Mouse (Mus musculus): ENCODE measurements around the gene Vmn1r197. TPM values are rescaled to one million over a fixed set of nuclear protein-coding genes. Genes with fewer than 3 reads are reported as not detected.
"Not testable (repeated sequence)": the region's sequence is repeated elsewhere in the genome, so short reads cannot be mapped to it uniquely, and the experiment has no call there.

Vmn1r197 gene
- polyA plus RNA-seq, 1 experiment: not detected

DNA sequence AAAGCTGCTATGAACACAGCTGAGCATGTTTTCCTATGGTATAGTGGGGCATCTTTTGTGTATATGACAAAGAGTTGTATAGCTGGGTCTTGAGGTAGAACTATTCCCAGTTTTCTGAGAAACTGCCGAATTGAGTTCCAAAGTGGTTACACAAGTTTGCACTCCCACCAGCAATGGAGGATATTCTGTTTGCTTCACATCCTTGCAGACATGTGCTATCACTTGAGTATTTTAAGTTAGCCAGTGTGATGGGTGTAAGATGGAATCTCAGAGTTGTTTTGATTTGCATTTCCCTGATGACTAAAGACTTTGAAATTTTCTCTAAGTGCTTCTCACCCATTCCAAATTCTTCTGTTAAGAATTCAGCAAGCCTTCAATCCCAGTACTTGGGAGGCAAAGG, 11.2 kb downstream of the Vmn1r197 start:
- TF ChIP-seq POLR2A (IDR thresholded peaks at IDR 0.05; ENCODE audit: low read depth, low read length) (no peak), CTCF (IDR thresholded peaks at IDR 0.05; ENCODE audit: extremely low read depth, insufficient read depth, insufficient read length, insufficient replicate concordance) (no peak)
- Histone ChIP-seq H3K36me3 (ENCODE audit: control insufficient read depth, insufficient read depth, low read length) (no peaks in the 10 kb centered on the region), H3K27me3 (ENCODE audit: control insufficient read depth, insufficient read depth, low read length) (no peaks in the 10 kb centered on the region), H3K27ac (ENCODE audit: insufficient read depth, low read length) (no peak overlapping the region), H3K4me3 (ENCODE audit: extremely low read depth, insufficient read depth, insufficient read length) (no peak overlapping the region), H3K4me1 (ENCODE audit: control insufficient read depth, insufficient read depth, insufficient read length) (no peaks in the 10 kb centered on the region)
- 85% methylated on average over 1 of the region's 1 CpGs for WGBS
- DNase-seq (ENCODE audit: low read depth in 1 of 2, low spot score in 2 of 2): no peak

DNA sequence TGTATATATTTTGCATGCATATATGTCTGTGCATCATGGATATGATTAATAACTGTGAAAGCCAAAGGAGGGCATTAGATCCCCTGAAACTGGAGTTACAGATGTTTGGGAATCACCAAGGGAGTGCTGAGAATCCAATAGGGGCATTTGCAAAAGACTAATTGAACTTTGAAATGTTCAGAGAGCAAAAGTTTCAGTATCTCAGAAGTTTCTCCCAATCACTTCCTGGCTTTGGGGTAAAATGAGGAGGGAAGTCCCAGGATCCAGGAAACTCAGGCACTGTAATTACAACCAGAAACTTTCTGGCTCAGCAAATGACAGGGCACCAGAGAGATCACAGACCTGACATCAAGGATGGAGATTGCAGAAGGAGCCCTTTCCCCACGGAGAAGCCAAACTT, 25.7 kb downstream of the Vmn1r197 start, which contains the start of gene Vmn1r198:
Gene Vmn1r198 (plus strand): TSS at position 301 of the 400 bp plus-strand sequence.
- 13% methylated on average over 1 of the region's 1 CpGs for WGBS
- H3K4me3 ChIP-seq (ENCODE audit: extremely low read depth, insufficient read depth, insufficient read length): no peak within 1 kb of the TSS
- no peak for DNase-seq (ENCODE audit: low read depth in 1 of 2, low spot score in 2 of 2)
- H3K4me1 ChIP-seq (ENCODE audit: control insufficient read depth, insufficient read depth, insufficient read length): no peaks in the 10 kb centered on the region
- TF ChIP-seq POLR2A (IDR thresholded peaks at IDR 0.05; ENCODE audit: low read depth, low read length) (no peak), CTCF (IDR thresholded peaks at IDR 0.05; ENCODE audit: extremely low read depth, insufficient read depth, insufficient read length, insufficient replicate concordance) (no peak)
- H3K27ac ChIP-seq (ENCODE audit: insufficient read depth, low read length): no peak within 1 kb of the TSS
- no peaks in the 10 kb centered on the region for H3K36me3 ChIP-seq (ENCODE audit: control insufficient read depth, insufficient read depth, low read length)
- no peaks in the 10 kb centered on the region for H3K27me3 ChIP-seq (ENCODE audit: control insufficient read depth, insufficient read depth, low read length)

DNA sequence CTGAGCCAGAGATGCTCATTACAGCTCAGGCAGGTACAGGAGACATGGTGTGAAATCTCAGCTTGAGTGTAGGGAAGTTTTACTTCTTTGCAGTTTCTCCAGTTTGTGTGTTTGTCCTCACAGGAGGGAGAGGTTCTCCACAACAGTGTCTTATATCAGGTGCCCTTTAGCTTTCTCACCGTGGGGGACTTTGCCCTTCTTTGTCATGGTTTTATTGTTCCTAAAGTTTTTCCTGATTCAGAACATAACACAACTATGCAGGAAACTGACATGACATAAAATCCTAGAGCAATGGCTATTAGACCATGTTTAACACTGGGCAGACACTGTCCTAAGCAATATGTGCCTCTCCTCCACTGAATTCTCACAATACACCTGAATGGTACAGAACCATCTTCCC, 26.4 kb downstream of the Vmn1r197 start:
- H3K4me1 ChIP-seq (ENCODE audit: control insufficient read depth, insufficient read depth, insufficient read length): no peaks in the 10 kb centered on the region
- H3K27ac ChIP-seq (ENCODE audit: insufficient read depth, low read length): no peak overlapping the region
- H3K4me3 ChIP-seq (ENCODE audit: extremely low read depth, insufficient read depth, insufficient read length): no peak overlapping the region
- no peaks in the 10 kb centered on the region for H3K36me3 ChIP-seq (ENCODE audit: control insufficient read depth, insufficient read depth, low read length)
- 76% methylated on average over 1 of the region's 1 CpGs for WGBS
- TF ChIP-seq CTCF (IDR thresholded peaks at IDR 0.05; ENCODE audit: extremely low read depth, insufficient read depth, insufficient read length, insufficient replicate concordance) (no peak), POLR2A (IDR thresholded peaks at IDR 0.05; ENCODE audit: low read depth, low read length) (no peak)
- H3K27me3 ChIP-seq (ENCODE audit: control insufficient read depth, insufficient read depth, low read length): no peaks in the 10 kb centered on the region
- no peak for DNase-seq (ENCODE audit: low read depth in 1 of 2, low spot score in 2 of 2)

DNA sequence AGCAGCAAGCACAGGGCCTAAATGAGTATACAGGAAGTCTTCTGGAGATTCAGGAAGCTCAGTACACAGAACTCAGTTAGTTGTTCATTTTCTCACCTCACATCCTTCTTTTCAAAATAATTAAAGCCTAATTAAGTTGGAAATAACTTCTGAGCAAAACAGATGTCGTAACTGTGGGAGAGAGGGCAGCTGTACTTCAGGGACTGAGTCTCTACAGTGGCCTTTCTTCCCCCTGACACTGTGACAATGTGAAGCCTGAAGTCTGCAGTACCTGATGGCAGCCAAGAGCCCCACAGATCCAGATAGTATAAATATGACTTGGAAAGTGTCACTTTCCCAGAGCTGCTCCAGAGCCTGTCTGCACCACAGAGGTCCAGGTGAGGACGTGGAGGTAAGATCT, 55.1 kb downstream of the Vmn1r197 start, which contains the start of gene Vmn1r199:
Gene Vmn1r199 (plus strand): TSS at position 301 of the 400 bp plus-strand sequence.
- TF ChIP-seq CTCF (IDR thresholded peaks at IDR 0.05; ENCODE audit: extremely low read depth, insufficient read depth, insufficient read length, insufficient replicate concordance) (no peak), POLR2A (IDR thresholded peaks at IDR 0.05; ENCODE audit: low read depth, low read length) (no peak)
- DNase-seq (ENCODE audit: low read depth in 1 of 2, low spot score in 2 of 2): no peak
- Histone ChIP-seq H3K4me3 (ENCODE audit: extremely low read depth, insufficient read depth, insufficient read length) (no peak within 1 kb of the TSS), H3K4me1 (ENCODE audit: control insufficient read depth, insufficient read depth, insufficient read length) (no peaks in the 10 kb centered on the region), H3K27ac (ENCODE audit: insufficient read depth, low read length) (no peak within 1 kb of the TSS), H3K36me3 (ENCODE audit: control insufficient read depth, insufficient read depth, low read length) (no peaks in the 10 kb centered on the region), H3K27me3 (ENCODE audit: control insufficient read depth, insufficient read depth, low read length) (no peaks in the 10 kb centered on the region)
- WGBS: 73% methylated on average over 2 of the region's 2 CpGs

DNA sequence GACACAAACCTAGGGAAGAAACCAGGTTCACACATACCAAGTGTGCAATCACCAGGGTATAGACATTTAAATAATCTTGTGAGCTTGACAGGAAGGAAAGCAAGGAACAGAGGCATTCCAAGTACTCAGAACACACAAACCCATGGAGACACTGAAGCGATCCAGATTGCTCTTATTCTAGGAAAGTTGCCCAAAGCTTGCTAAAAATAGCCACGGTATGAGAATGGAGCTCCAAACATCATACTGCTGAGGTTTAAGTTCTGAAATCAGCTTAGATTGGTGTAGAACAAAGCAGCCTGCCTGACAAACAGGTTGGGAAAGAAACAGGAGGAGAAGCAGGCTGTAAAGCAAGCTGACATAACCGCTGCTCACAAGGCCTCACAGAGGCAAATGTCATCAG, 56.7 kb downstream of the Vmn1r197 start:
- not testable (repeated sequence) for H3K4me3 ChIP-seq (ENCODE audit: extremely low read depth, insufficient read depth, insufficient read length); H3K4me1 ChIP-seq (ENCODE audit: control insufficient read depth, insufficient read depth, insufficient read length); DNase-seq (ENCODE audit: low read depth in 1 of 2, low spot score in 2 of 2); H3K27me3 ChIP-seq (ENCODE audit: control insufficient read depth, insufficient read depth, low read length); H3K27ac ChIP-seq (ENCODE audit: insufficient read depth, low read length); H3K36me3 ChIP-seq (ENCODE audit: control insufficient read depth, insufficient read depth, low read length)
- 75% methylated on average over 3 of the region's 3 CpGs for WGBS

Other genes with a start within 250 kb of the Vmn1r197 start
- not detected in 2 replicates for gene Vmn1r188, start 240.1 kb upstream of the Vmn1r197 start, polyA plus RNA-seq (2012; rRNA removed)
- gene Vmn1r189, start 218.8 kb upstream of the Vmn1r197 start, polyA plus RNA-seq (2012; rRNA removed): not detected in 2 replicates
- gene Vmn1r191, start 140.6 kb upstream of the Vmn1r197 start, polyA plus RNA-seq (2012; rRNA removed): not detected in 2 replicates
- gene Vmn1r192, start 133.4 kb upstream of the Vmn1r197 start, polyA plus RNA-seq (2012; rRNA removed): not detected in 2 replicates
- not detected in 2 replicates for gene Vmn1r193, start 101.4 kb upstream of the Vmn1r197 start, polyA plus RNA-seq (2012; rRNA removed)
- not detected in 2 replicates for gene Vmn1r194, start 80.4 kb upstream of the Vmn1r197 start, polyA plus RNA-seq (2012; rRNA removed)
- gene Vmn1r195, start 54.1 kb upstream of the Vmn1r197 start, polyA plus RNA-seq (2012; rRNA removed): not detected in 2 replicates
- not detected in 2 replicates for gene Vmn1r196, start 34.7 kb upstream of the Vmn1r197 start, polyA plus RNA-seq (2012; rRNA removed)
- not detected in 2 replicates for gene Vmn1r198, start 25.8 kb downstream of the Vmn1r197 start, polyA plus RNA-seq (2012; rRNA removed)
- gene Vmn1r199, start 55.2 kb downstream of the Vmn1r197 start, polyA plus RNA-seq (2012; rRNA removed): not detected in 2 replicates
- not detected in 2 replicates for gene Vmn1r200, start 65.8 kb downstream of the Vmn1r197 start, polyA plus RNA-seq (2012; rRNA removed)
- not detected in 2 replicates for gene Vmn1r201, start 147.3 kb downstream of the Vmn1r197 start, polyA plus RNA-seq (2012; rRNA removed)
- gene Vmn1r202, start 180.8 kb downstream of the Vmn1r197 start, polyA plus RNA-seq (2012; rRNA removed): 0.01 TPM in 1 of 2 replicates, not detected in the other
- not detected in 2 replicates for gene Vmn1r203, start 193.5 kb downstream of the Vmn1r197 start, polyA plus RNA-seq (2012; rRNA removed)
- not detected in 2 replicates for gene Vmn1r204, start 228.6 kb downstream of the Vmn1r197 start, polyA plus RNA-seq (2012; rRNA removed)